Mouse (Mus musculus) c-Kit-positive CD71-negative TER-119-negative erythroid progenitor cells, embryonic 14.5 days (primary cell): Measurements from ENCODE around the gene Pigu.

ENCODE experiments used
- DNase-seq: peaks from one replicate; pipeline ENCODE4 v3.0.0-alpha.2; 2013; ENCODE audit warnings: low read depth

Pigu gene

GRCm38 (mm10) chr2:155236362-155236992 lies 120.8 kb downstream of the Pigu start, which contains the start of gene Dynlrb1:
Gene Dynlrb1, plus strand, starts transcription at chr2:155236533.
- peak; percentile 96 for DNase-seq

DNA sequence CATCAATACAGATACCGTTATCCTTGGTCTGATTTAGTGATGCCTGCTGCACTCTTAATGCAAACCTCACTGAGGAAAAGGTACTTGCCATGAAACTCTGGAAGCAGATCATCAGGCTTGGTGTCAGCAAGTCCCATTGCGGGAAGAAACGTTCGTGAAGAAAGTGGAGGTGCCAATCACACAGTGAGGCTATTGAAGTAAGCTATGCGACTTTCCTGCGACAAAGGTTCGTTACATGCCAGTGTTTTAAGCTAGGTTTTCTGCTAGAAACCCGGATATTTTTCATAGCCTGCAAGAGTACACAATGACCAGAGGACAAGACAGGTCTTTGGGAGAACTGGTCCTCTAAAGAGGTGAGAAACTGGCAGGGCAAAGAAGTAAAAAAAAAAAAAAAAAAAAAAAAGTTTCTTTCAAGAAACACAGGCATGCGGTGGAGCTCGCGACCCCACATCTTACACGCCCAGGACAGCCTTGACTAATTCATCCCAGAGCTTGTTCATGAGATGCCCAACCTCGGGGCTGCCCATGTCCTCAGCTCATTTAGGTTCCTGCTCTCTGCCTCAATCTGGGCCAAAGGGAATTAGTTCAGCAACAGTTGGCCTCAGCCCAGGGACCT lies 121.4 kb downstream of the Pigu start:
- no peak for DNase-seq
